9 mouse cellular contexts compared by ENCODE assay signal in genomic region chr3:96268776-96269378, GRCm38 (mm10). TPM values are rescaled to one million over a fixed set of nuclear protein-coding genes. Genes with fewer than 3 reads are reported as not detected.
DNase-seq lines count a peak whose midpoint lies in the region; ATAC-seq and TF ChIP-seq lines count a peak whose summit lies in the region.
"Not testable (repeated sequence)": the region's sequence is repeated elsewhere in the genome, so short reads cannot be mapped to it uniquely, and the experiment has no call there.
"Had no signal": no experiment of that assay in that cellular context is flagged by ENCODE, and none has a peak within 500 bp of the region (broad histone marks: within the 10 kb centered on the region; RNA-seq: fewer than 3 reads in every experiment).

No protein-coding gene starts in this region.

- DNase-seq in adrenal gland, adult 2 months = peak; percentile 51
- not testable (repeated sequence) for DNase-seq in heart, embryonic 10.5 days (ENCODE audit: low spot score); limb, embryonic 14.5 days (ENCODE audit: low spot score)

- WGBS in embryonic facial prominence, embryonic 13.5 days = 0% methylated on average over 20 of the region's 44 CpGs
- WGBS in heart, embryonic 10.5 days = under 1% methylated on average over 16 of the region's 44 CpGs
- 0% methylated on average over 12 of the region's 44 CpGs for WGBS in intestine, embryonic 15.5 days
- 0% methylated on average over 9 of the region's 44 CpGs for WGBS in limb, embryonic 14.5 days
- 0% methylated on average over 14 of the region's 44 CpGs for WGBS in olfactory bulb, adult 2 months

- peak; percentile 8; the same call in 1 of the 2 replicates for ATAC-seq in embryonic facial prominence, embryonic 13.5 days (ENCODE audit: insufficient number of reproducible peaks, insufficient read depth, low FRiP score, low TSS enrichment, low read depth)
- peak; percentile 60 for ATAC-seq in intestine, embryonic 15.5 days
- peak; percentile 20 for ATAC-seq in limb, embryonic 14.5 days (ENCODE audit: low FRiP score, low read depth)
- peak; percentile 26 for ATAC-seq in megakaryocyte progenitor cell, adult 5-6 weeks (replicated peaks; ENCODE audit: poor library complexity)

- H3K4me1 ChIP-seq in embryonic facial prominence, embryonic 13.5 days = peaks cover 31% of the 10 kb centered on the region
- H3K4me1 ChIP-seq in heart, embryonic 10.5 days = peaks cover 19% of the 10 kb centered on the region
- peaks cover 11% of the 10 kb centered on the region for H3K4me1 ChIP-seq in intestine, embryonic 15.5 days (replicated peaks)
- not testable (repeated sequence) for H3K4me1 ChIP-seq in limb, embryonic 14.5 days (ENCODE audit: control insufficient read depth, insufficient read depth, low read length); olfactory bulb, adult 2 months (ENCODE audit: control insufficient read depth, insufficient read depth, low read length)

- peak overlapping the region; percentile 87 for H3K4me2 ChIP-seq in embryonic facial prominence, embryonic 13.5 days
- peak overlapping the region; percentile 67 for H3K4me2 ChIP-seq in intestine, embryonic 15.5 days (replicated peaks)
- H3K4me2 ChIP-seq in limb, embryonic 14.5 days (replicated peaks; ENCODE audit: low read depth, low read length, severe bottlenecking) = peak overlapping the region; percentile 87

- peak overlapping the region; percentile 97 for H3K27ac ChIP-seq in embryonic facial prominence, embryonic 13.5 days
- H3K27ac ChIP-seq in heart, embryonic 10.5 days = peak overlapping the region; percentile 91
- peak overlapping the region; percentile 95 for H3K27ac ChIP-seq in intestine, embryonic 15.5 days
- H3K27ac ChIP-seq in limb, embryonic 14.5 days (replicated peaks; ENCODE audit: low read depth, low read length) = peak overlapping the region; percentile 96
- H3K27ac ChIP-seq in olfactory bulb, adult 2 months (ENCODE audit: insufficient read depth, low read depth, low read length) = peak overlapping the region; percentile 98

- TF ChIP-seq POLR2A in limb, embryonic 14.5 days (IDR thresholded peaks at IDR 0.05; ENCODE audit: borderline replicate concordance, extremely low read depth, insufficient read depth, insufficient read length) = 0 out of 2 replicates have a peak, but pooled peaks have one; percentile 5
- peak; percentile 49 for TF ChIP-seq POLR2A in olfactory bulb, adult 2 months (IDR thresholded peaks at IDR 0.05; ENCODE audit: insufficient read depth, low read depth, low read length)

- not testable (repeated sequence) for H3K27me3 ChIP-seq in embryonic facial prominence, embryonic 13.5 days; heart, embryonic 10.5 days (ENCODE audit: insufficient read depth, poor library complexity, severe bottlenecking); intestine, embryonic 15.5 days (replicated peaks); limb, embryonic 14.5 days (ENCODE audit: control insufficient read depth, insufficient read depth, low read length)

- not testable (repeated sequence) for H3K9me3 ChIP-seq in embryonic facial prominence, embryonic 13.5 days; heart, embryonic 10.5 days; intestine, embryonic 15.5 days; limb, embryonic 14.5 days (ENCODE audit: control insufficient read depth, low read length)

- peak overlapping the region; percentile 57 for H3K4me3 ChIP-seq in embryonic facial prominence, embryonic 13.5 days
- H3K4me3 ChIP-seq in heart, embryonic 10.5 days = peak overlapping the region; percentile 61
- peak overlapping the region; percentile 40 for H3K4me3 ChIP-seq in intestine, embryonic 15.5 days (replicated peaks)
- H3K4me3 ChIP-seq in limb, embryonic 14.5 days (replicated peaks; ENCODE audit: low read length) = peak overlapping the region; percentile 48
- H3K4me3 ChIP-seq in olfactory bulb, adult 2 months (ENCODE audit: insufficient read depth, low read depth, low read length) = peak overlapping the region; percentile 51

- not testable (repeated sequence) for TF ChIP-seq CTCF in olfactory bulb, adult 2 months (IDR thresholded peaks at IDR 0.05; ENCODE audit: insufficient read depth, low read depth, low read length)

- H3K36me3 ChIP-seq in embryonic facial prominence, embryonic 13.5 days; heart, embryonic 10.5 days; intestine, embryonic 15.5 days; limb, embryonic 14.5 days (ENCODE audit: control insufficient read depth, insufficient read depth, low read length): not testable (repeated sequence)

- peak overlapping the region; percentile 83 for H3K9ac ChIP-seq in embryonic facial prominence, embryonic 13.5 days
- H3K9ac ChIP-seq in intestine, embryonic 15.5 days = peak overlapping the region; percentile 49
- H3K9ac ChIP-seq in limb, embryonic 14.5 days (ENCODE audit: low read depth, low read length, severe bottlenecking) = peak overlapping the region; percentile 58

RNA-seq across cellular contexts. Expression of gene Hist2h3b, which starts 0.4 kb away (rescaled TPM):
- 10 to 100 TPM; 50.8 to 65.4 TPM for total RNA-seq in adrenal gland, adult 2 months (2021)
- polyA plus RNA-seq in adrenal gland, adult 2 months (2012; rRNA removed) = 30.9 and 38.0 TPM in 2 replicates
- 80.9 and 96.2 TPM in 2 replicates for polyA plus RNA-seq in embryonic facial prominence, embryonic 13.5 days (2015; fragmentation: Nextera tagmentation; extraction: Ambion mirVana)
- 17.8 and 25.8 TPM in 2 replicates for polyA plus RNA-seq in heart, embryonic 10.5 days (2016; fragmentation: Nextera tagmentation; extraction: Ambion mirVana)
- polyA plus RNA-seq in intestine, embryonic 15.5 days (2015; fragmentation: Nextera tagmentation; extraction: Ambion mirVana) = 49.9 and 61.1 TPM in 2 replicates
- 85.3 and 112 TPM in 2 replicates for polyA plus RNA-seq in limb, embryonic 14.5 days (2012; rRNA removed)
- polyA plus RNA-seq in limb, embryonic 14.5 days (2014; fragmentation: Nextera tagmentation; extraction: Ambion mirVana) = 63.1 and 72.3 TPM in 2 replicates
- total RNA-seq in megakaryocyte progenitor cell, adult 5-6 weeks (2015) = 773 and 862 TPM in 2 replicates
- total RNA-seq in megakaryocyte progenitor cell, adult 5-6 weeks (2017) = 369 and 430 TPM in 2 replicates
- not detected in 2 replicates for polyA plus RNA-seq in olfactory bulb, adult 2 months (2012; ENCODE audit: insufficient read depth, insufficient read length, low replicate concordance, missing spikeins)

RNA-seq across cellular contexts. Expression of gene Hist2h2bb, which starts 0.7 kb away (rescaled TPM):
- total RNA-seq in adrenal gland, adult 2 months (2021) = 10 to 100 TPM; 61.7 to 85.5 TPM
- 0.93 TPM in 1 of 2 replicates, not detected in the other for polyA plus RNA-seq in adrenal gland, adult 2 months (2012; rRNA removed)
- polyA plus RNA-seq in embryonic facial prominence, embryonic 13.5 days (2015; fragmentation: Nextera tagmentation; extraction: Ambion mirVana) = 13.8 and 13.9 TPM in 2 replicates
- polyA plus RNA-seq in heart, embryonic 10.5 days (2016; fragmentation: Nextera tagmentation; extraction: Ambion mirVana) = 3.8 and 7.7 TPM in 2 replicates
- polyA plus RNA-seq in intestine, embryonic 15.5 days (2015; fragmentation: Nextera tagmentation; extraction: Ambion mirVana) = 6.5 and 9.2 TPM in 2 replicates
- 14.3 and 15.4 TPM in 2 replicates for polyA plus RNA-seq in limb, embryonic 14.5 days (2012; rRNA removed)
- polyA plus RNA-seq in limb, embryonic 14.5 days (2014; fragmentation: Nextera tagmentation; extraction: Ambion mirVana) = 15.5 and 16.1 TPM in 2 replicates
- 1,111 and 1,146 TPM in 2 replicates for total RNA-seq in megakaryocyte progenitor cell, adult 5-6 weeks (2015)
- 9,134 and 9,995 TPM in 2 replicates for total RNA-seq in megakaryocyte progenitor cell, adult 5-6 weeks (2017)
- not detected in 2 replicates for polyA plus RNA-seq in olfactory bulb, adult 2 months (2012; ENCODE audit: insufficient read depth, insufficient read length, low replicate concordance, missing spikeins)
- polyA plus RNA-seq: urinary bladder, adult 2 months had no signal

RNA-seq across cellular contexts. Expression of gene Hist2h4, which starts 5.8 kb away (rescaled TPM):
- total RNA-seq in adrenal gland, adult 2 months (2021) = 10 to 100 TPM; 15.2 to 26.7 TPM
- 2.7 and 2.8 TPM in 2 replicates for polyA plus RNA-seq in adrenal gland, adult 2 months (2012; rRNA removed)
- polyA plus RNA-seq in embryonic facial prominence, embryonic 13.5 days (2015; fragmentation: Nextera tagmentation; extraction: Ambion mirVana) = 11.2 and 12.5 TPM in 2 replicates
- polyA plus RNA-seq in heart, embryonic 10.5 days (2016; fragmentation: Nextera tagmentation; extraction: Ambion mirVana) = 2.1 and 2.8 TPM in 2 replicates
- 10.7 and 10.9 TPM in 2 replicates for polyA plus RNA-seq in intestine, embryonic 15.5 days (2015; fragmentation: Nextera tagmentation; extraction: Ambion mirVana)
- 5.9 and 6.4 TPM in 2 replicates for polyA plus RNA-seq in limb, embryonic 14.5 days (2012; rRNA removed)
- polyA plus RNA-seq in limb, embryonic 14.5 days (2014; fragmentation: Nextera tagmentation; extraction: Ambion mirVana) = 8.5 and 11.1 TPM in 2 replicates
- total RNA-seq in megakaryocyte progenitor cell, adult 5-6 weeks (2015) = 111 and 118 TPM in 2 replicates
- 114 and 115 TPM in 2 replicates for total RNA-seq in megakaryocyte progenitor cell, adult 5-6 weeks (2017)
- polyA plus RNA-seq in olfactory bulb, adult 2 months (2012; ENCODE audit: insufficient read depth, insufficient read length, low replicate concordance, missing spikeins) = not detected in 2 replicates

RNA-seq across cellular contexts. Expression of gene Hist2h3c1, which starts 22.4 kb away (rescaled TPM):
- total RNA-seq in adrenal gland, adult 2 months (2021) = 1 to 10 TPM in 1 of 2 experiments, not detected in 1; 2.0 TPM
- not detected in 2 replicates for polyA plus RNA-seq in adrenal gland, adult 2 months (2012; rRNA removed)
- polyA plus RNA-seq in embryonic facial prominence, embryonic 13.5 days (2015; fragmentation: Nextera tagmentation; extraction: Ambion mirVana) = 1.5 TPM in 1 of 2 replicates, not detected in the other
- 0.41 and 0.60 TPM in 2 replicates for polyA plus RNA-seq in heart, embryonic 10.5 days (2016; fragmentation: Nextera tagmentation; extraction: Ambion mirVana)
- polyA plus RNA-seq in intestine, embryonic 15.5 days (2015; fragmentation: Nextera tagmentation; extraction: Ambion mirVana) = 1.0 and 1.3 TPM in 2 replicates
- polyA plus RNA-seq in limb, embryonic 14.5 days (2012; rRNA removed) = not detected in 2 replicates
- polyA plus RNA-seq in limb, embryonic 14.5 days (2014; fragmentation: Nextera tagmentation; extraction: Ambion mirVana) = 0.66 and 2.4 TPM in 2 replicates
- total RNA-seq in megakaryocyte progenitor cell, adult 5-6 weeks (2015) = 17.3 and 17.9 TPM in 2 replicates
- 2.8 TPM in 1 of 2 replicates, not detected in the other for total RNA-seq in megakaryocyte progenitor cell, adult 5-6 weeks (2017)
- not detected in 2 replicates for polyA plus RNA-seq in olfactory bulb, adult 2 months (2012; ENCODE audit: insufficient read depth, insufficient read length, low replicate concordance, missing spikeins)
- total RNA-seq: gastrocnemius, postnatal 36 days had no signal
- polyA plus RNA-seq: urinary bladder, adult 2 months had no signal

RNA-seq across cellular contexts. Expression of gene Hist2h2aa1, which starts 23.6 kb away (rescaled TPM):
- 10 to 100 TPM in 1 of 2 experiments, not detected in 1; 21.4 TPM for total RNA-seq in adrenal gland, adult 2 months (2021)
- 503 and 643 TPM in 2 replicates for polyA plus RNA-seq in adrenal gland, adult 2 months (2012; rRNA removed)
- polyA plus RNA-seq in embryonic facial prominence, embryonic 13.5 days (2015; fragmentation: Nextera tagmentation; extraction: Ambion mirVana) = 14.9 and 20.9 TPM in 2 replicates
- 8.3 and 9.5 TPM in 2 replicates for polyA plus RNA-seq in heart, embryonic 10.5 days (2016; fragmentation: Nextera tagmentation; extraction: Ambion mirVana)
- polyA plus RNA-seq in intestine, embryonic 15.5 days (2015; fragmentation: Nextera tagmentation; extraction: Ambion mirVana) = 17.7 and 20.5 TPM in 2 replicates
- 44.2 and 73.5 TPM in 2 replicates for polyA plus RNA-seq in limb, embryonic 14.5 days (2012; rRNA removed)
- 18.1 and 21.2 TPM in 2 replicates for polyA plus RNA-seq in limb, embryonic 14.5 days (2014; fragmentation: Nextera tagmentation; extraction: Ambion mirVana)
- total RNA-seq in megakaryocyte progenitor cell, adult 5-6 weeks (2015) = not detected in 2 replicates
- 7,846 and 10,813 TPM in 2 replicates for total RNA-seq in megakaryocyte progenitor cell, adult 5-6 weeks (2017)
- not detected in 2 replicates for polyA plus RNA-seq in olfactory bulb, adult 2 months (2012; ENCODE audit: insufficient read depth, insufficient read length, low replicate concordance, missing spikeins)

Comparison
In these comparisons a context has a peak if more than half of its experiments do, and no peak if none do; other contexts are left out.
1. ATAC-seq: peak in every context shown above with its lines; median percentile 60 in intestine, embryonic 15.5 days; 26 in megakaryocyte progenitor cell, adult 5-6 weeks; 20 in limb, embryonic 14.5 days; 8 in embryonic facial prominence, embryonic 13.5 days.
2. RNA of gene Hist2h3b, which starts 0.4 kb away (polyA plus RNA-seq): 80.9 to 96.2 TPM in embryonic facial prominence, embryonic 13.5 days, 63.1 to 112 TPM in limb, embryonic 14.5 days, 49.9 to 61.1 TPM in intestine, embryonic 15.5 days, 30.9 to 38.0 TPM in adrenal gland, adult 2 months and 17.8 to 25.8 TPM in heart, embryonic 10.5 days; not detected in olfactory bulb, adult 2 months; every median in the first group is over 10 times any median in the second.
3. Peak in every context shown above with its lines, with median percentiles within 50 percentile points of each other: H3K27ac ChIP-seq, H3K4me2 ChIP-seq, H3K4me3 ChIP-seq and H3K9ac ChIP-seq.